Mouse (Mus musculus) brain, embryonic 14.5 days (tissue): ENCODE data around the gene Car12. TPM values are rescaled to one million over a fixed set of nuclear protein-coding genes. Genes with fewer than 3 reads are reported as not detected.

Source experiments
- DNase-seq: peaks from one replicate; pipeline ENCODE4 v3.0.0-alpha.2; 2011; ENCODE audit warnings: low read depth
- CTCF ChIP-seq: fragments of 200-500 bp; IDR thresholded peaks from 2 replicates; pipeline ENCODE4 v1.5.1; 2012; ENCODE audit warnings: inconsistent platforms, mild to moderate bottlenecking, moderate library complexity, borderline replicate concordance; ENCODE audit not compliant: insufficient read depth, insufficient read length; ENCODE audit errors: extremely low read depth
- POLR2A ChIP-seq: fragments of 200-500 bp; IDR thresholded peaks from 2 replicates; pipeline ENCODE4 v1.6.1; 2012; ENCODE audit warnings: mild to moderate bottlenecking, inconsistent platforms, borderline replicate concordance; ENCODE audit not compliant: poor library complexity, insufficient read depth, insufficient read length, severe bottlenecking; ENCODE audit errors: extremely low read depth
- polyA plus RNA-seq: library from polyadenylated mRNA; depleted of rRNA; stranded (reverse); fragments of >200 nt; gene quantifications from 2 replicates; pipeline ENCODE4 v1.2.3, GENCODE M21; 2012

Gene Car12
- polyA plus RNA-seq, 1 experiment = 9.2 TPM

DNA sequence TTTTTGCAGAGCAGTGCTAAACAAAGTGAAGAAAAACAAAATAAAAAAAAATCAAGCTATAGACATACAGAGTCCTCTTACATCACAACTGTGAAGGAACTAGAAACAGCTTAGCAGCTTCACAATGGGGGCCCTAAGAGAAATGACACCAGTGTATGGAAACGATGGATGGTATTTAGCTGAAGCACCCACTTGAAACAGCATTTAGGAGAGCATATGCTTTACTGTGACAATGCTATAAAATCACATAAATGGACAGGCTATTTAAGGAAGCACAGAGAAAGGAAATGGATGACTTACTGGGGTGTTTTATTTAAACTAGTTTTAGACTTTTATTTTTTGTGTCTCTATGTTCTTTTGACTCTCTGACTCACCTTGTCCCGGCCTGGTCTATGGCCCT, 25.8 kb upstream of the Car12 start:
- no peak for DNase-seq
- TF ChIP-seq CTCF (no peak), POLR2A (no peak)

DNA sequence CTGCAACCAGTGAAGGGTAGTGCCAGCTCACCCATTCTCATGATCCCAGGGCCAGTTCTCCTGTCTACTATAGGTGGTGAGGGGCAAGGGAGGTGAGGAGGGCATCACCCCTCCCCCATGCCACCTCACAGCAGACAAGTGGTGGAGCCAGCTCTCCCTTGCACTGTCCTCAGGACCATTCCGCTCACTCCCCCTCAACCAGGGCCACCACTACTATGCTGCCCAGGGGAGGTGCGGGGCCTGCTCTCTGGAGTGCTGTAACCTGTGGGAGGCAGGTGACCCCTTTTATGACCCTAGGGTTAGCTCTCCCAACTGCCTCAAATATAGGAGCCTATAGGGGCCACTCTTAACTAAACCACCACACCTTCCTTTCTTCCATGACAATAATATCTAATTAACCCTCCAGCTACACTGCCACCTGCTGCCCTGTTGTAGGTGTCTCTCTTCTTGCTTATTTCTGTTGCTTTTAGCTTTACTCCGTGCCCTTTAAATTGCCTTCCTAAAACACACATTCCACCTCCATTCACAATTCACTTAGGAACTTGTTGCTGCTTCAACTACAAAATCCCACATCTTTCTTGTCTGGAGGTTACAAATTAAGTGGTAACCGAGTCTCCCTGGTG, 21.7 kb upstream of the Car12 start:
- TF ChIP-seq POLR2A (no peak), CTCF (no peak)
- DNase-seq = no peak

DNA sequence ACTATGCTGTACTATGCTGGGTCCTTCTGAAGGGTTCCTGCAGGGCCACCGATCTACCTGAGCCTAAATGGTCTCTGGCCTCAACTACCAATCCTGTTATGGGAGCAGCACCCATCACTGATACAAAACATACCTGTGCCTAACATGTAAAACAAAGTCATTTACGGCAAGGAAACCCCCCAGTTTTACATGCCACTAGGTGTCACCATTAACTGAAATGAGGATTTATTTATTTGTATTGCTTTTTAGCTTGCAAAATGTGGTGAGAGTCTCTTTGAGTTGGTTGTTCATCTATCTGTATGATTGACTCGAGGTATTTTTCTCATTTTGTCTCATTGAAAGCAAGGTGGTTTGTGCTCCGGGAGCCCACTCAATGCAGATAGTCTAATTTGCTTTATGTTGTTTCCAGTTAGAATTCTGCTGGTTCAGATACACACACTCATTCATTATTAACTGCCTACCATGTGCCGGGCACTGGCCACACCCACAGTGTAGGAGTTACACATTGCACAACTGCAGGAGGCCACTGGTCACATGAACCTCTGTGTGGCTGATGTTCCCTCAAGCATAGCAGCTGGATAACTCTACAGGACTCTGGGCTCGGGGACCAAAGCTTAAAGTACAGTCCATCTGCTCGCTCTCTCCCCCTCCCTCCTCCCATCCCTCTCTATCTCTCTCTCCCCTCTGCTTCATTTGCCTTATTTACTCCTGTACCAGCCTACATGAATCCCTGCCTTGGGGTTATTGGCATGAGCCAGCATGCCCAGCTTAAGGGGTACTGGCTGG, 15.9 kb upstream of the Car12 start:
- DNase-seq = no peak

DNA sequence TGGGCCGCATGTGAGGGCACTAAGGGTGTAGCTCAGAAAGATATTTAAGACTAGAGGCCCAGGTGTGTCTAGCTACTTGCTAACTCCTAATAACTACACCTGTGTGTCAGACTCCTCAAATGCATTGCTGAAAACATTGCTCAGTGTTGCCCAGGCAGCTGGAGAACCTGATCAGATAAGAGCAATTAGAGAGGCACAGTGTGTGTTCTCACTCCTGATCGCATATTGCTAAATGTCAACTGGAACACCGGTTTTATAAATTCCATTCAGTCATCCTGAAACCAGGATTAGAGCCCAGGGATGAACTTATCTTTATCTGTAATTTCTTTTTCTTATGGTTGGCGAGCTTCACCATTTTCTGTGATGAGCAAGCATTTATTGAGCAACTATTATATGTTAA, 13.7 kb upstream of the Car12 start:
- no peak for DNase-seq
- TF ChIP-seq CTCF = no peak
- TF ChIP-seq POLR2A = no peak

More for the DNA sequence above, 15.9 kb upstream of the Car12 start:
- TF ChIP-seq POLR2A = no peak
- TF ChIP-seq CTCF = no peak

DNA sequence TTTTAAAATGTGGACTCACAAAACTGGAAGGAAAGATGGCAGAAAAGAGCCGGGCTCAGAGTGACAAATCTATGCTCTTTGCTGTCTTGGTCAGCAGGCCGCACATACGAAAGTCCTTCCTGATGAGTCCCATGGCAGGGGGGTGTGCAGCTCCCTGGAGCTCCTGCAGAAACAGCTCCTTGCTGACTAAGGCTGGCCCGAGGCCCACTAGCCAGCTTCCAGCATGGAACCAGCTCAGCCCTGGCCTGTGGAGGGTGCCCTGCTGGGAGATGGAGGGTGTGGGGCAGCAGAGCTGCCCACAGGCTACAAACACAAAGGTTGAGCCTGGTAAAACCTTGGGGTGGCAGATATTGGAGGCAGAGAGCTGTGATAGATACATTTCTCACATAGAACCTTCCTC, 10.5 kb upstream of the Car12 start:
- DNase-seq = no peak

DNA sequence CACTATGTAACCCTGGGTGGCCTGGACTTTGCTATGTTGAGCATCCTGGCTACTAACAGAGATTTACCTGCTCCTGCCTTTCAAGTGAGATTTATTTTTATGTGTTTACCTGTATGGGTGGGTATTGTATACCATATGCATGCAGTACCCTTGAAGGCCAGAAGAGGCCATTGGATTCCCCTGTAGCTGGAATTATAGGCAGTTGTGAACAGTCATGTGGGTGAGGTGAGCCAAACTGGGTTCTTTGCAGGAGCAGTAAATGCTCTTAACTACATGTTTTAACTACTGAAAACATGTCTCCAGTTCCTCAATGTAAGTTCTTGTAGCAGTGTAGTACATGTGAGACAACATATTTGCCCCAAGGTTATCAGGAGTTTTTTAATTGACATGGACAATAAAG, 8.1 kb upstream of the Car12 start:
- TF ChIP-seq CTCF (no peak), POLR2A (no peak)
- no peak for DNase-seq

More for the DNA sequence above, 10.5 kb upstream of the Car12 start:
- TF ChIP-seq POLR2A (no peak), CTCF (no peak)

DNA sequence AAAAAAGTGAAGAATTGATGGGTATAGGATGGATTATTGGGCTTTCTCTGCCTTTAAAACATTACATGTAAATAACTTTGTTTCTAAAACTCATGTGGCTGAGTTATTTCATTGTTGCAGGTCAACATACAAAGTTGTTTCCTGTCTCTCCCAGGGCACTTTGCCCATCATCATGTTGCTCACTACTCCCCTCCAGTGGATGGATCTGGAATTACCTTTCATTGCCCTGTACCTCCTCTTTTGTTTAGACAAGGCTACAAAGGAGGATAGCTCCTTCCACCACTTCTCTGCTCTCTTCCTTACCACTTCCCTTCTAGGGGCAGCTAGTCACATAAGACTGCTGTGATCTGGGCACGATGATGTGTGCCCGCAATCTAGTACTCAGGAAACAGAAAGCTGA, 7.7 kb upstream of the Car12 start:
- peak; percentile 59 for DNase-seq
- TF ChIP-seq CTCF (peak; percentile 68; the same call in 1 of the 2 replicates), POLR2A (no peak)

DNA sequence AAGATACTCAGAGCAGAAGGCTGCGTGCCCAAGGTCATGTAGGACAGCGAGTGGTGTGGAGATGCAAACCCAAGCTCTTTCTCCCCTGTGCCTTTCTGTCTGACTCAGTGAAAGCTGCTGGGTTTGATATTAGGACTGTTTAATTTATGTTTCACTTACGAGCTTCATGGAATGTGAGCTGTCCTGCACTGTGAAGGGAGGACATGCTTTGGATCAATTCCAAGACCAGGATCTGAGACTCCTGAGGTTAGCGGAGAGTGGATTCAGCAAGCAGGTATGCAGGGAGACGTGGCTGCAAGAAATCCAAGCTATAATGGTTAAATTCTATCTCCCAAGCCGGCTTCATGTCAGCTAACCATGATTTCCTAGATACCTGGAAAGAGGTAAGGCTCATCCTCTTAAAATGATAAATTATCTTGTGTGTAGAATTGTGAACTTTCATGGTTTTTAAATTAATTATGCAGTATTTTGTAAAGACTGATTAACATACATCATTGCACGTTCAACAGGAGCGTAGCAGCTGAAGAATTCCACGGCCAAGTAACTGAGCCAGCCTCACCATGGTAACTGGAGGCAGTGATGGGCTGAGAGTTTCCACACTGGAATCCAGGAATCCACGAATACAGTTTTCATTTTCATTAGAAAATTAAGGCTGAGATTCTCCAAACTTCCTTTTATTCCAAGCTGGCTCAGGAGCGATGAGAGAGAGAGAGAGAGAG, 5.3 kb upstream of the Car12 start:
- TF ChIP-seq CTCF (no peak), POLR2A (no peak)
- peak; percentile 79 for DNase-seq

DNA sequence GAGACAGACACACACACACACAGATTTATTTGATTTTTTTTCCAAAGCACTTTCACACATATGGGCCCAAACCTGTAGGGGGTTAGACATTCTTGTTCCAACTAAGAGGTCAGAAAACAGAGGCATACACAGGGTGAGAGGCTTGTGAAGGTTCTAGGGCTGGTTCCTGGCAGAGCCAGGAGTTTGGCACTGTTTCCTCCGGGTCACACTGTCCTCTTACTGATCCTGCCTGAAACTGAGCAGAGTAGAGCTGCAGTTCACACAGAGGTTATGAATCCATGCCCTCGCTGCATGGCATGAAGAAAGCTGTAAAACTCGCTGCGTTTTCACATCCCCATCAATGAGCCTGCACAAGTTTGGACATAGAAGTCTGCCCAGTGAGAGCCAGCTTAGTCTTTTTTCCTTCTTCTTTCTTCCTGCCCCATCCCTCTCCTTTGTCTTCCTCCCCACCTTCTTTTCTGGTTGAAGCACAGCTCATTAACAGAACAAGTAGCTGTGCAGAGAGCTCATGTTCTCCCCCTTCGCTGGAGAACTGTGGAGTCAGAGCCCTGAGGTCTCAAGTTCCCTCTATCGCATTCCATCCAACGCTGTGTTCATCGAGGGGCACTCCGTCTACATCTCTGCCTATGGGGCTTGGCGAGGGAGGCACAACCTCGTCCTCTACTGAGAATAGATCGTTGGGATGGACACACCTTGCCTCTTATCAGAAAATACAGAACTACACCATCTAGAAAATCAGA, 4.5 kb upstream of the Car12 start:
- TF ChIP-seq POLR2A (no peak), CTCF (no peak)
- peak; percentile 30 for DNase-seq

DNA sequence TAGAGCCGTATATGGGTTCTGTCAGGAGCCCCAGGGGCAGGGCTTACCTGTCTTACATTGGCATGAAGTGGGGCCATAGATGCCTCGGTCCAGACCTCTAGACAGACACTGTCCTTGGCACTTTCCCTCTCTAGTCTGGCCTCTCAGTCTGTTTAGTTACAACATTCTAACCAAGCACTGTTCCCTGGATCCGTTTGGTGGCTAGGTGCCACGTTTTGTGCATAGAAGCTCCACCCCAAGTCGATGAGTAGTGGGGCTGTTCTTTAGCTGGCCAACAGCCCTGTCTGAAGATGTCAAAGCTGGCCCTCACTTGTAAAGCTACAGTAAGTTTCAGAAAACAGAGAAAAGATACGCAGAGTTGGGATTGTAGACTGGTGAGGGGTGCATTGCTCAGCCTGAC, 2.9 kb upstream of the Car12 start:
- no peak for TF ChIP-seq POLR2A
- no peak for TF ChIP-seq CTCF

DNA sequence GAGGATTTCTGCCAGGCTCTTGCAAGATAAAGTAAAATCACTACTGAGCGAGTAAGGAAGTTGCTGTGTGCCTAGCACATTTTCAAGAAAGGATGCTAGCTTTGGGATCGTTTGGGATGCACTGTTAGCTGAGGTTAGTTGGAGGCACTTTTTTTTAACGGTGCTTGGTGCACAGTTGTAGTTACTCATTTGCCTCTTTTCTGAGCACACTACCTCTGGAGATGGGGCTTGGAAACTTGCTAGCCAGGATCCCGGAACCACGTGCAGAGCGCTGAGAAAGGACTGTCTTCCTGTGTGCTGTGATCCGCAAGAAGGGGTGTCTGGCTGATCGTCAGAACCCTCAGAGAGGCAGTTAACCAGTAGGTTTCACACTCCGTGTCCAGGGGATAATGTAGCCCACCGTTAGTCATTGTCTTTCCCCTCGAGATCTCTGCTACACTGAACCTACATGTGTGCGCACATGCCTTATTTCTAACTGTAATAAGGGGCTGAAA, 583 bp downstream of the Car12 start:
- no peak for TF ChIP-seq POLR2A
- TF ChIP-seq CTCF = no peak
- peak; percentile 36 for DNase-seq

More for the DNA sequence above, 2.9 kb upstream of the Car12 start:
- no peak for DNase-seq

DNA sequence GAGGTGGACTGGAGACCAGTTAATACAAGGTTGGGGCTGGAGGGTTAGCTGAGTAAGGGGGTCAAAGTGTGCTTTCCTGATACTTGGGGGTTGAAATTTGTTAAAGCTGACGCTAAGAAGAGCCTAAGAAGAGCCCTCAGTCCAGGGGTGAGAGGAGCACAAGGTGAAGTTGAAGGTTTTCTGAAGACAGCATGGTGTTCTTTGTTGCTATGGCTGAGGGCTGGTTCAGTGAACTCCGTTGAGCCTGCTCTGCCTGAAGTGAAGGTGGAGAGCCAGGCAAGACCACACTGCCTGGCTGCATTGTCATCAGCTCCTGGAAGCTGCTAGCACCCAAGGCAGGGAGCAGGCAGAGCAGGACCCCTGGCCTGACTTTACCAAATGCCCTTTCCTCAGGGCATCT, 1.9 kb downstream of the Car12 start:
- TF ChIP-seq CTCF (no peak), POLR2A (no peak)
- no peak for DNase-seq
